Mouse (Mus musculus) T-helper 2 cell (primary cell): ENCODE measurements at regions not wholly inside any gene's neighbourhood (a gene's known extent, or its start where the extent isn't known, plus 50 kb on each side); places are given as distances from the start of the nearest gene placed in this dataset.

Experiments
- in situ Hi-C: fragments of 300-600 bp; cut with MboI, MseI; formaldehyde crosslinking; loops from one replicate; pipeline ENCODE4 v1.15.1; 2025; ENCODE audit warnings: high pct_unique_total_duplicates

DNA sequence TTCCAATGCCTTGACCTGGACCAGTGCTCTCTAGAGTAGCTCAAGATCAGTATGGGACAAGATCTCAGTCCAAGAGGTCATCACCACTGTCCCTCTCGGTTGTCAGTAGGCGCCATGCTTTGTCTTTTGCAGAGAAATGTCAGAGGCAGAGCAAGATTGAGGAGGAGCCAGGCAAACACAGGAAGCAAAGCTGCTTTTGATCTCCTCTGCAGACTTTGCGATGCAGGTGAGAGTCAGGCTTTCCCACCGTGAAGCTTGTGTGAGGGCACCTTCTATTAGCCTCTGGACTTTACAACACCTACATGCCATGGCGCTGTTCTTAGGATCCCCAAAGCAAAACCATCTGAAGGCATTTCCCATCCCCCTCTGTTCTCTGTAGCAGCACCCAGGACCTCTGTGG is 68.0 kb upstream of the Ppm1b start:
- in situ Hi-C loops = no loop called here

DNA sequence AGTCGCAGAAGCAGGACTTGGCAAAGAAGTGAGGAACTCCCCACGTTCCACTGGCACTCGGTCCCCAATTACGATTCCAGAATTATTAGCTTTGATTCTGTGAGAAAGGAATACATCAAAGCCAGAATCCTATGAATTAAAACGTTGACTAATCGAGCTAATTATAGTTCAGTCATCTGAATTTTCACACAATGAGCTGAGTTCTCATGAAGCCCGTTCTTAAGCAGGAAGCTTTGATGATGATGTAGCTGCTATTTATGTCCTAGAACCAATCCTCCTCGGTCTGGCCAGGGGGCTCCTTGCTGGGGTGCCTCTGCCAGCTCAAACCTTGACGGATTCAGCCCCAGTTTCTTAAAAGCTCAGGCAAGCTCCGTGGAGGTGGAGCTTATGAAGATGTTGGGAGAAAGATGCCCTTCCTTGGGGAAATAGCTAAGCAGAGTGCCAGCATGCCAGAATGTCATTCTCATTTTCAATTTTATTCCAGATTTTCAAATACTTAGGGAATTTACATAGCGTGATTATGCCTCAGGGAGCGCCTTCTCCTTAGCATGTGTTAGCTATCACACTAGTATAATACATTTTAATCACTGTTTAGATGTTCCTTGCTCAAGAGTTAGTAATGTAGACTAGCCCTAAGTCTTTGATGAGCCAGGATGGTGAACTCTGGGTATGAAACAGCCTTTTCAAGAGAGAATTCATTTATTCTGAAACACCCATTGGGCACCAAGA is 65.5 kb upstream of the Ppm1b start:
- in situ Hi-C loops = no loop called here

- in situ Hi-C loops = no loop called here
Measured at GRCm38 (mm10) chr17:84893273-84894033, 63.1 kb upstream of the Ppm1b start.

GRCm38 (mm10) chr17:84895526-84895925 is 61.0 kb upstream of the Ppm1b start:
- in situ Hi-C loops = no loop called here

DNA sequence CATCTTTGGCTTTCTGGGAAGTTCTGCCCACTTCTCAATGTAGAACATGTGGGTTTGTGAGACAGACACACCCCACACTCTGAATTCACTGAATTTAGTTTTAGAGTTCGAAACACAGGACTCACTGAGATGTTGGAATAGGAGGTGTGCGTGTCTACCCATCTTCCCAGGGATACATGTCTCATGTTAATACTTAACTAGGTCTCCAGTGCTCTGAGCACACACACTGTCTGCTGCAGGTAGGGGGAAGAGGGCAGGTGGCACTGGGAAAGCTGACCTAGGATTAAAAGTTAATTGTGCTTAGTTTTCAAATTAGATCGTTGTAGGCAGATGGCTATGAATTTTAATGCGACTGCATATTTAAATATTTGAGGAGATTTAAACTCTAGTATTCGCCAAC is 60.0 kb upstream of the Ppm1b start:
- in situ Hi-C loops = no loop called here

GRCm38 (mm10) chr17:84898407-84898806 is 58.1 kb upstream of the Ppm1b start:
- in situ Hi-C loops = no loop called here

DNA sequence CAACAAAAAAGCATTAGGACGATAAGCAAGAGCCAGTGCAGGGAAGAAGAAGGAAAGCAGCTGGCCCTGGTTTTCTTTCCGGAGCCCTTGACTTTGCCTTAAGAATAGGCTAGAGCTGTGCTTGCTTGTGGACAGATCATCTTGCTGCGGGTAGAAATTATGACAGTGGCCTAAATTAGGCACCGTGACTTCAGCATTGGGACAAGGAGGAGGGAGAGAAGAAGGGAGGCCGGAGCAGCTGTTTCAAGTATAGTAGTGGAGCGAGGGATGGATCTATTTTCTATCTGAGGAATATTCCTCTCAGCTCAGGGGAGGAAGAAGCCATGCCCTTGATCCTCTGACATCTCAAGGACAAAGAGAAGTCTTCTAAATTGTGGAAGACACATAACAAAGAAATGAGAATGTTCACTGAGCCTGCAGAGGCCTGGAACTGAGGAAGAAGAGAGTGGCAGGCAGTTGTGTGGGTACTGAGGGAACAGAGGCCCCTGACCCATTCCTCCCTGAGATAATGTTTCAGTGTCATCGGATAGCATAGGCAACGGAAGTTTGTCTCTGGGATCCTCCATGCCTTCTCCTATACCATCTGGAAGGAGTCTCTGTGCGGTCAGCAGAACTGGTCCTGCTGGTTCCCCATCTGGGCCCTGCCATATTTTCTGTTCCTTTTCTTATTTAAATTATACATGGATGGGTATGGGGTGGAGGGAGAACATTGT is 52.8 kb upstream of the Ppm1b start:
- in situ Hi-C loops = no loop called here
